8 mouse cellular contexts compared by ENCODE assay signal in genomic region chr1:180768334-180769168, GRCm38 (mm10). TPM values are rescaled to one million over a fixed set of nuclear protein-coding genes. Genes with fewer than 3 reads are reported as not detected.
DNase-seq lines count a peak whose midpoint lies in the region; ATAC-seq lines count a peak whose summit lies in the region.

No protein-coding gene starts in this region.

- intact Hi-C loops in left cerebral cortex, postnatal 36 days (cut with DNase I) = loop anchor here (5.0 to 10.0 kb wide), 3 partner anchors 184 to 501 kb away; no protein-coding TSS in a partner anchor

- no peaks in the 10 kb centered on the region for H3K36me3 ChIP-seq in intestine, embryonic 15.5 days

- no peaks in the 10 kb centered on the region for H3K27me3 ChIP-seq in intestine, embryonic 15.5 days (replicated peaks)

- peak overlapping the region; percentile 72 for H3K27ac ChIP-seq in intestine, embryonic 15.5 days

- H3K4me3 ChIP-seq in intestine, embryonic 15.5 days (replicated peaks) = peak overlapping the region; percentile 53

- DNase-seq in adrenal gland, adult 8-10 months = peak; percentile 63
- peak; percentile 91 for DNase-seq in embryo, embryonic 11 days
- peak; percentile 70 to 84 for DNase-seq in gastrocnemius, postnatal 4 days (ENCODE audit: low spot score in 2 of 2)
- peak; percentile 70 for DNase-seq in left cerebral cortex, postnatal 36 days (ENCODE audit: low spot score in 2 of 2)
- DNase-seq in mesoderm, embryonic 11.5 days (ENCODE audit: low read depth, low spot score) = peak; percentile 88
- peak; percentile 63 for DNase-seq in right cerebral cortex, postnatal 25 days
- peak; percentile 73 to 79 for DNase-seq in urinary bladder, postnatal 4 days (ENCODE audit: low spot score in 2 of 2)

- peaks cover 16% of the 10 kb centered on the region; the same call in 1 of the 2 replicates for H3K4me1 ChIP-seq in intestine, embryonic 15.5 days (replicated peaks)

- ATAC-seq in intestine, embryonic 15.5 days = peak; percentile 92

- H3K4me2 ChIP-seq in intestine, embryonic 15.5 days (replicated peaks) = peak overlapping the region; percentile 93

- H3K9ac ChIP-seq in intestine, embryonic 15.5 days = peak overlapping the region; percentile 68

- no peaks in the 10 kb centered on the region for H3K9me3 ChIP-seq in intestine, embryonic 15.5 days

- 3% methylated on average over 37 of the region's 37 CpGs for WGBS in intestine, embryonic 15.5 days

RNA-seq across cellular contexts. Expression of gene Acbd3, which starts 42.7 kb away (rescaled TPM):
- total RNA-seq in adrenal gland, adult 8-10 months (2022) = 10 to 100 TPM; 48.1 to 51.3 (median 50.6) TPM
- 10 to 100 TPM; 36.1 to 36.9 TPM for total RNA-seq in gastrocnemius, postnatal 4 days (2021)
- 18.8 and 20.0 TPM in 2 replicates for polyA plus RNA-seq in intestine, embryonic 15.5 days (2015; fragmentation: Nextera tagmentation; extraction: Ambion mirVana)
- 10 to 100 TPM; 30.1 to 35.1 TPM for total RNA-seq in left cerebral cortex, postnatal 36 days (2021)

RNA-seq across cellular contexts. Expression of gene H3f3a, which starts 45.2 kb away (rescaled TPM):
- total RNA-seq in adrenal gland, adult 8-10 months (2022) = 100 to 1,000 TPM; 575 to 749 (median 648) TPM
- total RNA-seq in gastrocnemius, postnatal 4 days (2021) = 100 to 1,000 TPM; 776 to 797 TPM
- 1,771 and 1,977 TPM in 2 replicates for polyA plus RNA-seq in intestine, embryonic 15.5 days (2015; fragmentation: Nextera tagmentation; extraction: Ambion mirVana)
- 100 to 1,000 TPM; 274 to 285 TPM for total RNA-seq in left cerebral cortex, postnatal 36 days (2021)

Comparison
In these comparisons a context has a peak if more than half of its experiments do, and no peak if none do; other contexts are left out.
1. Peak in every context shown above with its lines: DNase-seq, ATAC-seq, H3K4me3 ChIP-seq and H3K27ac ChIP-seq.